Mouse (Mus musculus) CD4-positive, CD25-positive, alpha-beta regulatory T cell, adult 2 months (primary cell): Measurements from ENCODE around the gene Erich4.

Source experiments
- DNase-seq: peaks from one replicate; pipeline ENCODE4 v3.0.0-alpha.2; 2012; ENCODE audit warnings: low read depth, low spot score

The Erich4 gene

DNA sequence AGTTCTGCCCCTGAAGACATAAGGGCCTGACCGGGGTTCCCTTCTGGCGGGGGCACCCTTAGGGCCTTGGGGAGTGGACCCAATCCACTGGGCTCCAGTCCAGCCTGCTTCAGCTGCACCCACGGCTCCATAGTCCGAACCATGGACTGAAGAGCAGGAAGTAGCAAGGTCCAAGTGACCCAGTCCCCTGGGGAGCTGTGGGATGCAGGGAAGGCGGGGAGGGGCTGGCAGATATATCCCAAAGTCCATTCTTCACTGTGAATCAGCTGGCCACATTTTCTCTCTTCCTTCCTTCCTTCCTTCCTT is at the start of gene Erich4:
Gene Erich4, minus strand, starts transcription at position 187 of the 306 bp plus-strand sequence.
- DNase-seq: no peak

GRCm38 (mm10) chr7:25658657-25659472 is 43.2 kb upstream of the Erich4 start, which contains the start of the genes Bckdha and Exosc5:
TSS of gene Bckdha (minus strand) at chr7:25658981.
TSS of gene Exosc5 (plus strand) at chr7:25659164.
- DNase-seq: peak; percentile 99

- DNase-seq: no peak
Measured at GRCm38 (mm10) chr7:25657785-25658184, 42.1 kb upstream of the Erich4 start.

- DNase-seq: no peak
Measured at GRCm38 (mm10) chr7:25655601-25656428, 40.1 kb upstream of the Erich4 start.

- no peak for DNase-seq
Measured at GRCm38 (mm10) chr7:25652244-25652759, 36.6 kb upstream of the Erich4 start.

DNA sequence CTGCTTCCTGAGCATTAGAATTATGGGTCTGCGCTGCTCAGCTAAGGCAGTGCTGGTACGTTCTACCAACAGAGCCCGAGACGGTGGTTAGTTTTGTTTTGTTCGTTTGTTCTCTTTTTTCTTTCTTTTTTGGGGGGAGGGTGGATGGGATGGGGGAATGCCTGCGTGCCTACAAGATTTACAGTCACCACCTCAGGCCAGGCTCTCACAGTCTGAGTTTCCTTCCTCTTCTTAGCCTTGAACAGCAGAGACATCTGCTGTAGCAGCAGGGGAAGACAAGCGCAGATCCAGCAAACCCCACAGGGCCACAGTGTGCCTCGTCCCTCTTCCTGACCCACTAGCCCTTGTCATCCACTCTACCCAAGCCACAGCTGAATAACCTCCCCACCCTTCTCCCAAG is 35.6 kb upstream of the Erich4 start:
- DNase-seq: peak; percentile 15

DNA sequence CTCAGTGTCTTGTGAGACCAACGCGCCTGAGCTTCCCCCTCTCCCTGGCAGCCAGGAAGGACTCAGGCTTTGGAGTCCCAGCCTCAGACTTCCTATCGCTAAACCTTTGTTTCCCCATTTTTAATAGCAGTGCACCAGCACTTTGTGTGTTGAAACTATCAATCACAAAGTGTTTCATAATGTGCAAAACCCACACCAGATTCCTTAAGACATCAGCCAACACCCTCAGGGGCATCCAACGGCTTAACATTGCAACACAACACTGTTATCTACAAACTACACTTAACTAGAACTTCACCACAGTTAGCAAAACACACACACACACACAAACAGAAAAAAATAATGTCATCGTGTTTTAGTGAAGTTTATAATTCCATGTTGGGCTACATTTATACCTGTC is 34.1 kb upstream of the Erich4 start:
- no peak for DNase-seq

- DNase-seq: peak; percentile 66
Measured at GRCm38 (mm10) chr7:25647574-25648123, 32.0 kb upstream of the Erich4 start.

GRCm38 (mm10) chr7:25645074-25645473 is 29.4 kb upstream of the Erich4 start:
- DNase-seq: no peak

- no peak for DNase-seq
Measured at GRCm38 (mm10) chr7:25644631-25645030, 28.9 kb upstream of the Erich4 start.

GRCm38 (mm10) chr7:25644136-25644535 is 28.4 kb upstream of the Erich4 start:
- peak; percentile 36 for DNase-seq

- no peak for DNase-seq
Measured at GRCm38 (mm10) chr7:25639754-25640153, 24.1 kb upstream of the Erich4 start.

DNA sequence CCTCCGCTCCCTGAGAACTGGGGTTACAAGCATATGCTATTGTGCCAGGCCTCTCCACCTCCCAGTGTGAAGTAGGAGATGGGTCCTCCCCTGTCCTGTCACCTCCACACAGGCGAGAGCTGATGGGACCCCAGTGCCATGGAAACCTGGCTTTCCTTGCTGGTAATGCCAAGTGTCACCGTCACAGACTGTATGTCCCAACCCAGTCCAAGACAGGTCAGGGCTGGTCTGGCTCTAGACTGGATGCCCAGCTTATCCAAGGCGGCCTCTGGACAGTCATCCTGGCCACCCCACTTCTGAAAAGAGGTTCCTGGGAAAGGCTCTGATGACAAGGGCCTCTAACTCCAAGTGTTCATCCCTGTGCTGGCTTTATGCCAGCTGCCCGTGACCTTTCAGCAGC is 21.4 kb upstream of the Erich4 start:
- DNase-seq: no peak

DNA sequence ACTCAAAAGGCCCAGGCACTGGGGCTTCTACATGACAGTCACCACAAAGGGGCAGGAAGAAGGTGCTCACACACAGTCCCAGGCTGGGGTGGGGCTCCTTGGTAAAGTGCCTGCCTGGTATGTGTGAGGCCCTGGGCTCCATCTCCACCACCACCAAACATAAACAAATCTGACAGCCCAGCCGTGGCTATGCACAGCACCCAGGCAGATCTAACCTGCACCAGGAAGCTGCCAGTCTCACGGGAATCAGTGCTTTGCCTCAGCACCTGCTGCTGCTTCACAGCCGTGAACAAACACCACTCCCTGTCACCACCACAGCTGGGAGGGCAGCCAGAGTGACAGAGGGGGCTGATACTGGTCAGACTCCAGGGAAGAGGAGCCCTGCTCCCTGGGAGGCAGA is 20.7 kb upstream of the Erich4 start:
- DNase-seq: no peak

- DNase-seq: no peak
Measured at GRCm38 (mm10) chr7:25632679-25633078, 17.0 kb upstream of the Erich4 start.

DNA sequence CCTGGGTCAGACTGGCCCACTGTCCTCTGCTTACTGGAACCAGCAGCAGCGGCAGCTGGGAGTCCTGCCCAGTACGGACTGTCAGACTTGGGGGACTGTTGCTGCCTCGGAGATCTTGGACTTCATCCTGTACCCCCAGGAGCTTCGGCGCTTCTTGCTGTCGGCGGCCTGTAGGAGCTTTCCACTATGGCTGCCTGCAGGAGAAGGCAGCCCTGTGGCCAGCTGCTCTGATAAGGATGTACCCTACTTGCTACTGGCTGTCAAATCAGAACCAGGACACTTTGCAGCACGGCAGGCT is 12.6 kb upstream of the Erich4 start:
- no peak for DNase-seq

GRCm38 (mm10) chr7:25627431-25628322 is 12.0 kb upstream of the Erich4 start:
- DNase-seq: peak; percentile 33

DNA sequence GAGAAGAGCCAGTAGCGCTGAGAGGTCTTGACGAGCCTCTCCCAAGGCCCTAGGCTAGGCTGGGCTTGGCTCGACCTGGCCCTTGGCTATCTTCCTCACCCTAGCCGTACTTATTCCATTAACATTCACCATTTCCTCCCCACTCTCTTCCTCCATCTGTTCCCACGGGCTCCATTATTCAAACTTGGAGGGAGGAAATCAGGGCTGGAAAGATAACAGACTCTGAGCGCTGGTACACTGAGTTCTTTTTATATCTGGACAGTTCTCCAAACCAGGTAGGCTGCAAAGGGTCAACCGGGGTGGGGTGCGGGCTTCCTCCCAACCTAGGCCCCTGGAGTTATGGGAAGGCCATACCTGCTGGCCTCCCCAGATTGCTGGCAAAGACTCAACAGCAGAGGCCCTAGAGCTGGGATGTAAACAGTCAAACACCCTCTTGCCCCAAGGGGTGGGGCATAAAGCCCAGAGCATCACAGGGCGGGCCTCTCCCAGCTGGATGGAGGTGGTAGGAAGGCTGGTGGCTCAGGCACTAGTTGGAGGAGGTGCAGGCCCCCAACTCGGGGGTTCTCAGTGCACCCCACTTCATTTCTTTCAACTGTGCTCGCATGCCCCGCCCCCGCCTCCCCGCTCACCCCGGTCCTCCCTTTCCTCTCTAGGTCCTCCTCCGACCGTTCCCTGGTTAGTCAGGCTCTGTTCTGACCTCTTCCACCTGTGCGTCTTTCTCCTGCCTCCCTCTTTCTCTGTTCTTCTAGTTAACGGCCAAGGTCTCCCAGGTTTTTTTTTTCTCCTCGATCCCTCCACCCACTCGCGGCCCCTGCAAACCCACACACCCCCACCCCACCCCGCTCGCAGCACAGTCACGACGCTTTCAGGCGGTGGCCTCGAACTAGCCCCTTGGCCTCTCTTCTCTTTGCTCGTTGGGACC is 11.1 kb upstream of the Erich4 start, which contains the start of gene B3gnt8:
Gene B3gnt8, plus strand, starts transcription at position 146 of the 922 bp plus-strand sequence.
- DNase-seq: peak; percentile 30

DNA sequence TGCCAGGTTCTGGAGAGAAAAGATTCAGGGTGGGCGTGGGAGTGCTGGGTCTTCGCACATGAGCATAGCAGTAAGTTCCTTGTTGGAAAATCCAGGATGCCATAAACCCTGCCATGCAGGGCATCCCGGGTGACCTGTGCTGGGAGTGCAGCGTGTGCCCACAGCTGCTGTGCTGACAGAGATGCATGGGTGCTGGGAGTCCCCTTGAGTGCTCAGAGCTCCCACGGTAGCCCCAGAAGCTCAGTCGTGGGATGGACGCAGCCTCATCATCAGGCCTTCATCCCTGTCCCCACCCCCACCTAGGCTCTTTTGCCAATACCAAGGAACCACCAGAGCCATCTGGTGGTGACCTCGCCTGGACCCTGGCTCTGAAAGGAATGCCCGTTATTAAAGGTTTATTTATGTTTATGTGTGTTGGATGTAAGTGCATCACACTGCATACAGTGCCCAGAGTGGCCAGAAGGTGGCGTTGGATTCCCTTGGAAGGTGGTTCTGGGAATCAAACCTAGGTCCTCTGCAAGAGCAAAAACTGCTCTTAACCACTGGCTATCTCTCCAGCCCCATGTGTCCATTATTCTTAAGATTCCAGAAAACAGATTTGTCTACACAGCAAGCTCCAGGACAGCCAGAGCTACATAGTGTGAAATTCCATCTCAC is 10.0 kb upstream of the Erich4 start:
- DNase-seq: peak; percentile 57

- no peak for DNase-seq
Measured at GRCm38 (mm10) chr7:25624851-25625250, 9.2 kb upstream of the Erich4 start.
